Mouse (Mus musculus): Measurements from ENCODE around the gene Fbxw2. TPM values are rescaled to one million over a fixed set of nuclear protein-coding genes. Genes with fewer than 3 reads are reported as not detected.
A peak's percentile ranks its signal among the peaks of the same experiment; 100 is the strongest.

The Fbxw2 gene
- polyA plus RNA-seq, 1 experiment from 2014 or later, result 86.6 TPM

DNA sequence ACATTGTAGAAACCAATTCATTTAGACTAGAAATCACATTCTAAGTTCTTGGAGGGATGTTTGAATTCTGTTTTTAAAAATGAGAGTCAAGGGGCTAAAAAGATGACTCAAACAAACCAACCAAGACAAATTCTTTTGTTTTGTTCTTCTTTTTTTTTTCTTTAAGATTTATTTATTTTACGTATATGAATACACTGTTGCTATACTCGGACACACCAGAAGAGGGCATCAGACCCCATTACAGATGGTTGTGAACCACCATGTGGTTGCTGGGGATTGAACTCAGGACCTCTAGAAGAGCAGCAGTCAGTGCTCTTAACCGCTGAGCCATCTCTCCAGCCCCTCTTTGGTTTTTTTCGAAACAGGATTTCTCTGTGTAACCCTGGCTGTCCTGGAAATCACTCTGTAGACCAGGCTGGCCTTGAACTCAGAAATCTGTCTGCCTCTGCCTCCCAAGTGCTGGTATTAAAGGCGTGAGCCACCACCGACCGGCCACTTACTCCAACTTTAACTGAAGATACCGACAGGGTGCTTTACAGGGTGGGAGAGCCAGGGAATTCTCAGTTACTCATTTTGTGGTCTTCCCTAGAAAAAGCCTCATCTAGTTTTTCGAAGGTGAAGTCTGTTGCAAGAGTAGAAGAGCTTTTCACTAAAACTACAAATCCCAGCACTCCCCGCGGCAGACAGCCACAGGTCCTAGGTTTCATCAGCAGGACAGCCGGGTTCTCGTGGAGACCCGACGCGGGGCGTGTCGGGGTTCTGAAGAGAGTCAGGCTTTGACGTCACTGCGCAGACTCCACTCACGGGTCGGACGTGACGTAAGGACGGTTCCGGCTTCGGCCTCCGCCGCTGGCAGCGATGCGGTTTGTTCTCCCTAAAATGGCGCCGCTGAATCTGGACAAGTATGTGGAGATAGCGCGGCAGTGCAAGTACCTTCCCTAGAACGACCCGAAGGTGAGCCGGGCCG lies 24.3 kb downstream of the Fbxw2 start:
- peak; percentile 100 for DNase-seq (ENCODE audit: low spot score)
- Histone ChIP-seq H3K4me1 (ENCODE audit: insufficient read depth, low read depth, low read length) (peaks cover 6% of the 10 kb centered on the region; the same call in 1 of the 2 replicates), H3K9ac (replicated peaks; ENCODE audit: low read depth) (peak overlapping the region; percentile 92), H3K4me3 (ENCODE audit: low read depth, low read length) (peak overlapping the region; percentile 69), H3K9me3 (ENCODE audit: low read length) (no peaks in the 10 kb centered on the region), H3K27me3 (replicated peaks; ENCODE audit: insufficient read depth, low read length) (no peaks in the 10 kb centered on the region), H3K27ac (ENCODE audit: low read length) (peak overlapping the region; percentile 88), H3K36me3 (ENCODE audit: insufficient read depth, low read length) (no peaks in the 10 kb centered on the region), H3K4me2 (replicated peaks; ENCODE audit: low read depth, low read length) (peak overlapping the region; percentile 49)
- WGBS, result 5% methylated on average over 39 of the region's 39 CpGs
- ATAC-seq, result peak; percentile 97
- TF ChIP-seq CTCF (IDR thresholded peaks at IDR 0.05) (peak; percentile 30), EP300 (IDR thresholded peaks at IDR 0.05) (no peak; the same call in 1 of the 2 replicates)

DNA sequence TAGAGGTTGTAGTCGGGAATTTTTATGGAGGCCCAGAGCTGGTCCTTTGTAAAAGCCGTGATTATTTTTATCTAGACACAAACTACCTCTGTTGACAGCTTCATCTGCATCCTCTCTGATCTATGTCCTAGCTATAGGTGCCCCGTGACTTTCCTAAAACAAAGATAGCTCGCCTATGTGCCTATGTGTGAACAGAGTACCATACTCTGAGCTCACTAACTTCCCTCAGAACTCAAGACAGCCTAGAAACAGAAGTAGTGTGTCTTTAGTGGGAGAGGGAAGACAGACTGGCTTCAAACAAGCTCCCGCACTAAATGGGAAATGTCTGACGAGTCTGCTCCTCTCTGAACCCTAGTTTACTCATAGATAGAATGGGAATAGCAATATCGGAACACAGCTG lies 25.7 kb downstream of the Fbxw2 start:
- Histone ChIP-seq H3K4me3 (ENCODE audit: low read depth, low read length) (peak overlapping the region; percentile 49), H3K9ac (replicated peaks; ENCODE audit: low read depth) (no peak overlapping the region), H3K4me2 (replicated peaks; ENCODE audit: low read depth, low read length) (peak overlapping the region; percentile 85; the same call in 1 of the 2 replicates), H3K4me1 (ENCODE audit: insufficient read depth, low read depth, low read length) (peaks cover 6% of the 10 kb centered on the region; the same call in 1 of the 2 replicates), H3K36me3 (ENCODE audit: insufficient read depth, low read length) (no peaks in the 10 kb centered on the region), H3K27me3 (replicated peaks; ENCODE audit: insufficient read depth, low read length) (no peaks in the 10 kb centered on the region), H3K27ac (ENCODE audit: low read length) (peak overlapping the region; percentile 76; the same call in 1 of the 2 replicates), H3K9me3 (ENCODE audit: low read length) (no peaks in the 10 kb centered on the region)
- WGBS, result 75% methylated on average over 7 of the region's 7 CpGs
- ATAC-seq, result no peak
- DNase-seq (ENCODE audit: low spot score), result no peak
- no peak for TF ChIP-seq CTCF (IDR thresholded peaks at IDR 0.05)
- TF ChIP-seq EP300 (IDR thresholded peaks at IDR 0.05), result no peak

DNA sequence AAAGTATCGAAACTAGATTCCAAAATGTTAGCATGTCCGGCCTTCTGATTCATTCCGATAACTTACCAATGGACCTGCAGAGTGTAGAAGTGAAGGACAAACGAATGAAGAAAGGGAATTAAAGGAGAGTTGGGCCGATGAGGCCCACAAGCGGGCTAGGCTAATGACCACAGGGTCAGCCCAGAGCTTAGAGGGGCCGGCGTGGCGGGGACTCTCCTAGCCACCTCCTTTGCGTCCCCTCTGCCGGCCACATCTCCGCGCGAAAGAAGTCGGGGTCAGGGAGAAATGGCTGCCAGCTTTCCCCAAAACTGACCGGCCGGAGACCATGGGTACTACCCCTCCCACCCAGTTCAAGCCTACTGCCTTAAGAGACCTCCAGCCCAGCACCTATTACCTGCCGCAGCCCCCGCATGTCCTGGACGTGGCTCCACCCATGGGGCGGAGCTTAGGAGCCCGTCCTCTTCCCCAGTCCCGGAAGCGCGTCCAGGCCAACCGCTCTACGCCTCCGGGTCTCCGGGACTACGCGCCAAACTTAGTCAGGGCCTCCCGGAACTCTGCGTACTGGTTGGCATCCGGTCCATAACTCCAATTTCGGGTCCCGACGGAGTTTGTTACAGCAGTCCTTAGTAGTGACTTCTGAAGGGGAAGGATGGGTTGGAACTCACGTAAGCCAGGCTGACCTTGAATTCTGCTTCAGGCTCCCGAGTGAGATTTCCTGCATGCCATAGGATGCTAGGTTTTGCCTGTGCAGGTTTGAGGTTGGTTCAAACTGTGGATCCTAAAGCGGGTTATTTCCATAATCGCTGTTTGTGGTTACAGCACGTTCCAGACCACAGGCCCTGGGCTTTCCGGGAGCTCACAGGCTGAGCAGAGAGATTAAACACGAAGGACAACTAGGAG lies 26.5 kb downstream of the Fbxw2 start, which contains the start of gene Rabepk:
Rabepk (minus strand) TSS at position 556 of the 900 bp plus-strand sequence.
- H3K4me2 ChIP-seq (replicated peaks; ENCODE audit: low read depth, low read length), result peak within 1 kb of the TSS; percentile 85
- no peaks in the 10 kb centered on the region for H3K9me3 ChIP-seq (ENCODE audit: low read length)
- WGBS, result 3% methylated on average over 44 of the region's 44 CpGs
- peaks cover 6% of the 10 kb centered on the region; the same call in 1 of the 2 replicates for H3K4me1 ChIP-seq (ENCODE audit: insufficient read depth, low read depth, low read length)
- H3K36me3 ChIP-seq (ENCODE audit: insufficient read depth, low read length), result no peaks in the 10 kb centered on the region
- peak within 1 kb of the TSS; percentile 49 for H3K4me3 ChIP-seq (ENCODE audit: low read depth, low read length)
- ATAC-seq (peak; percentile 78), DNase-seq (ENCODE audit: low spot score) (peak; percentile 96)
- peak within 1 kb of the TSS; percentile 32 for H3K9ac ChIP-seq (replicated peaks; ENCODE audit: low read depth)
- no peaks in the 10 kb centered on the region for H3K27me3 ChIP-seq (replicated peaks; ENCODE audit: insufficient read depth, low read length)
- TF ChIP-seq CTCF (IDR thresholded peaks at IDR 0.05) (no peak), EP300 (IDR thresholded peaks at IDR 0.05) (no peak)
- peak within 1 kb of the TSS; percentile 76 for H3K27ac ChIP-seq (ENCODE audit: low read length)

DNA sequence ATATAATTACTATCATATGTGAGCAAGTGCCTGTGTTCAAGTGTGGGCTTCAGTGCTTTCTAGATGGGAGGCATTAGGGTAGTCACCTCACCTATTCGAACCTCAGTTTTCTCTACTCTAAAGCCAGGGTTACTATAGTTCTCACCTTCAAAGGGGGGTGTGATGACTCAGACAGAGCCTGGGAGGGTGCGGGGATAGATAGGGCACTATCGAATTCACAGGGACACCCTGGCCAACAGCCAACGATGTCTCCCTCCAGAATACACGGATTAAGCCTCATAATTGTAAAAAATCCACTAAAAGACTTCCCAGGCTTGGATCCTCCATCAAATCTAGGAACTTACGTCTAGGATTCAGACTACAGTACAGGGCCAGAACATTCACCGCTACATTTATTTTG lies 30.7 kb downstream of the Fbxw2 start:
- H3K4me3 ChIP-seq (ENCODE audit: low read depth, low read length), result no peak overlapping the region
- no peaks in the 10 kb centered on the region for H3K36me3 ChIP-seq (ENCODE audit: insufficient read depth, low read length)
- H3K4me2 ChIP-seq (replicated peaks; ENCODE audit: low read depth, low read length), result no peak overlapping the region
- ATAC-seq, result no peak
- TF ChIP-seq CTCF (IDR thresholded peaks at IDR 0.05) (no peak), EP300 (IDR thresholded peaks at IDR 0.05) (no peak)
- no peaks in the 10 kb centered on the region for H3K27me3 ChIP-seq (replicated peaks; ENCODE audit: insufficient read depth, low read length)
- no peak for DNase-seq (ENCODE audit: low spot score)
- peaks cover 6% of the 10 kb centered on the region; the same call in 1 of the 2 replicates for H3K4me1 ChIP-seq (ENCODE audit: insufficient read depth, low read depth, low read length)
- no peak overlapping the region for H3K27ac ChIP-seq (ENCODE audit: low read length)
- WGBS, result 87% methylated on average over 7 of the region's 7 CpGs
- no peak overlapping the region for H3K9ac ChIP-seq (replicated peaks; ENCODE audit: low read depth)
- no peaks in the 10 kb centered on the region for H3K9me3 ChIP-seq (ENCODE audit: low read length)

DNA sequence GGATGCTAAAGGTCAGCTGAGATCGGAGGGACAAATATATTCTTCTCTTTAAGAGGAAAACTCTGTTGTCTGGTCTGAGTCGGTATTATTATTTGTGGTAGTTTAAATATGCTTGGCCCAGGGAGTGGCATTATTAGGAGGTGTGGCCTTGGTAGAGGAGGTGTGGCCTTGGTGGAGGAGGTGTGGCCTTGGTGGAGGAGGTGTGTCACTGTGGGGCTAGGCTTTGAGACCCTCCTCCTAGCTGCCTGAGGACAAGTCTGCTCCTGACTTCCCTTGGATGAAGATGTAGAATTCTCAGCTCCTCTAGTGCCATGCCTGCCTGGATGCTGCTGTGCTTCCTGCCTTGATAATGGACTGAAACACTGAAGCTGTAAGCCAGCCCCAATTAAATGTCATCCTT lies 31.6 kb downstream of the Fbxw2 start:
- no peaks in the 10 kb centered on the region for H3K36me3 ChIP-seq (ENCODE audit: insufficient read depth, low read length)
- no peak overlapping the region for H3K4me2 ChIP-seq (replicated peaks; ENCODE audit: low read depth, low read length)
- H3K27me3 ChIP-seq (replicated peaks; ENCODE audit: insufficient read depth, low read length), result no peaks in the 10 kb centered on the region
- no peak for TF ChIP-seq EP300 (IDR thresholded peaks at IDR 0.05)
- TF ChIP-seq CTCF (IDR thresholded peaks at IDR 0.05), result no peak
- 90% methylated on average over 2 of the region's 2 CpGs for WGBS
- no peak overlapping the region for H3K9ac ChIP-seq (replicated peaks; ENCODE audit: low read depth)
- no peak for ATAC-seq
- no peak for DNase-seq (ENCODE audit: low spot score)
- no peak overlapping the region for H3K4me3 ChIP-seq (ENCODE audit: low read depth, low read length)
- no peaks in the 10 kb centered on the region for H3K9me3 ChIP-seq (ENCODE audit: low read length)
- no peak overlapping the region for H3K27ac ChIP-seq (ENCODE audit: low read length)
- H3K4me1 ChIP-seq (ENCODE audit: insufficient read depth, low read depth, low read length), result peaks cover 6% of the 10 kb centered on the region; the same call in 1 of the 2 replicates

Data from lung, postnatal 0 days (tissue).